8 mouse cellular contexts compared by ENCODE assay signal in genomic region chr6:39724542-39724865, GRCm38 (mm10). TPM values are rescaled to one million over a fixed set of nuclear protein-coding genes. Genes with fewer than 3 reads are reported as not detected.
DNase-seq lines count a peak whose midpoint lies in the region; ATAC-seq and TF ChIP-seq lines count a peak whose summit lies in the region.

No protein-coding gene starts in this region.

- peak overlapping the region; percentile 79 for H3K4me2 ChIP-seq in lung, embryonic 14.5 days
- peak overlapping the region; percentile 87 for H3K4me2 ChIP-seq in heart, postnatal 0 days (ENCODE audit: low read depth, low read length)

- DNase-seq in lung, embryonic 14.5 days = peak; percentile 53
- no peak for DNase-seq in lung, postnatal 4 days
- peak; percentile 30 for DNase-seq in c-Kit-positive CD71-positive TER-119-positive erythroid progenitor cells, embryonic 14.5 days (ENCODE audit: low spot score)
- DNase-seq in heart, postnatal 0 days (ENCODE audit: low spot score) = peak; percentile 24
- peak; percentile 19 for DNase-seq in lung, postnatal 36 days
- no peak for DNase-seq in left cerebral cortex, postnatal 10 days (ENCODE audit: extremely low spot score in 1 of 2, low spot score in 2 of 2)
- no peak for DNase-seq in gastrocnemius, adult 8-10 months (ENCODE audit: low spot score in 2 of 2)
- no peak for DNase-seq in cerebellum, adult 9-10 months

- peak; percentile 55 for ATAC-seq in lung, embryonic 14.5 days (ENCODE audit: insufficient read depth)
- ATAC-seq in heart, postnatal 0 days (ENCODE audit: insufficient read depth, low read depth) = peak; percentile 47

- peak overlapping the region; percentile 94 for H3K9ac ChIP-seq in lung, embryonic 14.5 days
- H3K9ac ChIP-seq in heart, postnatal 0 days (replicated peaks; ENCODE audit: low read depth, low read length) = peak overlapping the region; percentile 88

- no peaks in the 10 kb centered on the region for H3K36me3 ChIP-seq in lung, embryonic 14.5 days (ENCODE audit: insufficient read depth)
- no peaks in the 10 kb centered on the region for H3K36me3 ChIP-seq in heart, postnatal 0 days (replicated peaks; ENCODE audit: control insufficient read depth, insufficient read depth, low read length)

- no peak for TF ChIP-seq EP300 in heart, postnatal 0 days (IDR thresholded peaks at IDR 0.05; ENCODE audit: low read depth)

- peak overlapping the region; percentile 97 for H3K27ac ChIP-seq in lung, embryonic 14.5 days (ENCODE audit: low read depth)
- H3K27ac ChIP-seq in heart, postnatal 0 days (ENCODE audit: low read depth) = peak overlapping the region; percentile 95

- WGBS in lung, embryonic 14.5 days = under 1% methylated on average over 12 of the region's 12 CpGs
- WGBS in heart, postnatal 0 days = 0% methylated on average over 12 of the region's 12 CpGs

- H3K9me3 ChIP-seq in lung, embryonic 14.5 days (ENCODE audit: low read depth, low read length) = no peaks in the 10 kb centered on the region
- no peaks in the 10 kb centered on the region for H3K9me3 ChIP-seq in heart, postnatal 0 days (replicated peaks; ENCODE audit: control insufficient read depth, low read length)

- intact Hi-C loops in left cerebral cortex, postnatal 10 days (cut with DNase I) = no loop called here

- H3K4me1 ChIP-seq in lung, embryonic 14.5 days (ENCODE audit: insufficient read depth) = peaks cover 11% of the 10 kb centered on the region
- H3K4me1 ChIP-seq in heart, postnatal 0 days (ENCODE audit: control insufficient read depth, insufficient read depth) = peaks cover 27% of the 10 kb centered on the region

- no peaks in the 10 kb centered on the region for H3K27me3 ChIP-seq in lung, embryonic 14.5 days (ENCODE audit: insufficient read depth, low read length)
- H3K27me3 ChIP-seq in heart, postnatal 0 days (ENCODE audit: control insufficient read depth, insufficient read depth, low read length) = no peaks in the 10 kb centered on the region

- TF ChIP-seq CTCF in lung, embryonic 14.5 days (IDR thresholded peaks at IDR 0.05; ENCODE audit: low read depth) = no peak
- TF ChIP-seq CTCF in heart, postnatal 0 days (IDR thresholded peaks at IDR 0.05; ENCODE audit: low read depth) = no peak

- peak overlapping the region; percentile 91 for H3K4me3 ChIP-seq in lung, embryonic 14.5 days (ENCODE audit: low read depth, low read length)
- peak overlapping the region; percentile 74 for H3K4me3 ChIP-seq in heart, postnatal 0 days (ENCODE audit: low read depth, low read length)

RNA-seq across cellular contexts. Expression of gene Braf, which starts 0.8 kb away (rescaled TPM):
- polyA plus RNA-seq in lung, embryonic 14.5 days (2014; fragmentation: Nextera tagmentation; extraction: Ambion mirVana) = 16.3 and 19.6 TPM in 2 replicates
- total RNA-seq in heart, postnatal 0 days (2014; rRNA removed; ENCODE audit: low replicate concordance) = 11.6 and 22.9 TPM in 2 replicates
- 4.2 and 4.4 TPM in 2 replicates for polyA plus RNA-seq in heart, postnatal 0 days (2015; fragmentation: Nextera tagmentation; extraction: Ambion mirVana)
- 10 to 100 TPM; 90.9 to 92.5 TPM for total RNA-seq in left cerebral cortex, postnatal 10 days (2021)
- 1 to 10 TPM; 4.7 to 6.8 (median 6.4) TPM for total RNA-seq in gastrocnemius, adult 8-10 months (2022)

Comparison
In these comparisons a context has a peak if more than half of its experiments do, and no peak if none do; other contexts are left out.
1. DNase-seq: peak in lung, embryonic 14.5 days (single experiment), c-Kit-positive CD71-positive TER-119-positive erythroid progenitor cells, embryonic 14.5 days (single experiment), heart, postnatal 0 days (single experiment) and lung, postnatal 36 days (single experiment); none in lung, postnatal 4 days (0 of 2), left cerebral cortex, postnatal 10 days (0 of 2), gastrocnemius, adult 8-10 months (0 of 2) and cerebellum, adult 9-10 months (single experiment).